In genomic region chr8:26690178-26690735, GRCm38 (mm10) we compare ENCODE assay signal across 13 mouse cellular contexts.
DNase-seq lines count a peak whose midpoint lies in the region; ATAC-seq lines count a peak whose summit lies in the region.
"Had no signal": no experiment of that assay in that cellular context is flagged by ENCODE, and none has a peak within 500 bp of the region (broad histone marks: within the 10 kb centered on the region; RNA-seq: fewer than 3 reads in every experiment).

No protein-coding gene starts in this region.

- WGBS in hindbrain, embryonic 12.5 days, result 67% methylated on average over 6 of the region's 6 CpGs
- WGBS in hindbrain, embryonic 11.5 days, result 74% methylated on average over 6 of the region's 6 CpGs

- no peak overlapping the region for H3K4me3 ChIP-seq in hindbrain, embryonic 12.5 days
- H3K4me3 ChIP-seq in hindbrain, embryonic 11.5 days (ENCODE audit: low read depth, low read length), result no peak overlapping the region
- H3K4me3 ChIP-seq: heart, embryonic 15.5 days; liver, embryonic 13.5 days had no signal

- H3K4me2 ChIP-seq in hindbrain, embryonic 12.5 days (replicated peaks), result no peak overlapping the region
- H3K4me2 ChIP-seq in hindbrain, embryonic 11.5 days (replicated peaks; ENCODE audit: low read depth, low read length), result no peak overlapping the region
- H3K4me2 ChIP-seq: heart, embryonic 15.5 days; liver, embryonic 13.5 days had no signal

- no peaks in the 10 kb centered on the region for H3K27me3 ChIP-seq in hindbrain, embryonic 12.5 days
- no peaks in the 10 kb centered on the region; the same call in 1 of the 2 replicates for H3K27me3 ChIP-seq in hindbrain, embryonic 11.5 days (ENCODE audit: control insufficient read depth, insufficient read depth, low read length)
- H3K27me3 ChIP-seq: liver, embryonic 13.5 days had no signal

- peak overlapping the region; percentile 60; the same call in 1 of the 2 replicates for H3K27ac ChIP-seq in hindbrain, embryonic 12.5 days
- H3K27ac ChIP-seq in hindbrain, embryonic 11.5 days (ENCODE audit: low read depth, low read length), result no peak overlapping the region
- H3K27ac ChIP-seq: heart, embryonic 15.5 days; liver, embryonic 13.5 days had no signal

- no peaks in the 10 kb centered on the region for H3K36me3 ChIP-seq in hindbrain, embryonic 12.5 days
- no peaks in the 10 kb centered on the region for H3K36me3 ChIP-seq in hindbrain, embryonic 11.5 days (ENCODE audit: control insufficient read depth, insufficient read depth, low read length)
- H3K36me3 ChIP-seq: heart, embryonic 15.5 days; liver, embryonic 13.5 days had no signal

- peak; percentile 16 for DNase-seq in adrenal gland, postnatal 25 days
- DNase-seq in adrenal gland, adult 8-10 months, result no peak
- DNase-seq in hindbrain, embryonic 11.5 days (ENCODE audit: low spot score), result no peak
- peak; percentile 83 for DNase-seq in NIH3T3 (ENCODE audit: low read depth)
- DNase-seq in frontal cortex, postnatal 10 days (ENCODE audit: low spot score in 2 of 2), result no peak
- DNase-seq in kidney, adult 8-10 months, result no peak
- DNase-seq: layer of hippocampus, postnatal 36 days; liver, embryonic 13.5 days; lung, postnatal 4 days had no signal

- no peaks in the 10 kb centered on the region for H3K9me3 ChIP-seq in hindbrain, embryonic 12.5 days (replicated peaks)
- H3K9me3 ChIP-seq in hindbrain, embryonic 11.5 days (ENCODE audit: control insufficient read depth, low read length), result no peaks in the 10 kb centered on the region
- H3K9me3 ChIP-seq: heart, embryonic 15.5 days; liver, embryonic 13.5 days had no signal

- peak; percentile 46; the same call in 1 of the 2 replicates for ATAC-seq in hindbrain, embryonic 12.5 days (ENCODE audit: low FRiP score)
- no peak for ATAC-seq in hindbrain, embryonic 11.5 days (ENCODE audit: low FRiP score)
- ATAC-seq in megakaryocyte, adult 5-6 weeks (ENCODE audit: poor library complexity, severe bottlenecking), result peak; percentile 25; the same call in 1 of the 2 replicates
- ATAC-seq: Patski had no signal

- peaks cover 18% of the 10 kb centered on the region for H3K4me1 ChIP-seq in hindbrain, embryonic 12.5 days
- H3K4me1 ChIP-seq in hindbrain, embryonic 11.5 days (replicated peaks; ENCODE audit: control insufficient read depth, insufficient read depth, low read length), result no peaks in the 10 kb centered on the region
- H3K4me1 ChIP-seq: heart, embryonic 15.5 days; liver, embryonic 13.5 days had no signal

- no peak overlapping the region for H3K9ac ChIP-seq in hindbrain, embryonic 12.5 days
- no peak overlapping the region for H3K9ac ChIP-seq in hindbrain, embryonic 11.5 days (ENCODE audit: low read depth, low read length)
- H3K9ac ChIP-seq: heart, embryonic 15.5 days; liver, embryonic 13.5 days had no signal

Comparison
In these comparisons a context has a peak if more than half of its experiments do, and no peak if none do; other contexts are left out.
1. DNase-seq: peak in adrenal gland, postnatal 25 days (single experiment) and NIH3T3 (single experiment); none in adrenal gland, adult 8-10 months (single experiment), hindbrain, embryonic 11.5 days (single experiment), frontal cortex, postnatal 10 days (0 of 2) and kidney, adult 8-10 months (0 of 2).